Comparison of ENCODE assay signal across 20 mouse cellular contexts in genomic region chr3:51321141-51321540, GRCm38 (mm10). TPM values are rescaled to one million over a fixed set of nuclear protein-coding genes. Genes with fewer than 3 reads are reported as not detected.
DNase-seq lines count a peak whose midpoint lies in the region; ATAC-seq and TF ChIP-seq lines count a peak whose summit lies in the region.
"Had no signal": no experiment of that assay in that cellular context is flagged by ENCODE, and none has a peak within 500 bp of the region (broad histone marks: within the 10 kb centered on the region; RNA-seq: fewer than 3 reads in every experiment).

No protein-coding gene starts in this region.

- DNase-seq in heart, adult 11 months: peak; percentile 84
- DNase-seq in heart, embryonic 10.5 days (ENCODE audit: low spot score): peak; percentile 54
- DNase-seq in heart, adult 9 months (ENCODE audit: low spot score in 2 of 2): no peak
- DNase-seq: adrenal gland, adult 2 months; adrenal gland, adult 8-10 months; adrenal gland, postnatal 10 days; adrenal gland, postnatal 14 days; adrenal gland, postnatal 25 days; adrenal gland, postnatal 36 days; B cell, adult 2 months; cerebellum, adult 11 months; cerebellum, adult 11-12 months; cerebellum, adult 18-20 months had no signal

- peaks cover 3% of the 10 kb centered on the region; the same call in 1 of the 2 replicates for H3K4me1 ChIP-seq in heart, embryonic 11.5 days (ENCODE audit: control insufficient read depth, insufficient read depth, low read length)
- H3K4me1 ChIP-seq in heart, embryonic 10.5 days: peaks cover 7% of the 10 kb centered on the region
- no peaks in the 10 kb centered on the region for H3K4me1 ChIP-seq in intestine, embryonic 16.5 days (ENCODE audit: control insufficient read depth, insufficient read depth, low read length)
- no peaks in the 10 kb centered on the region for H3K4me1 ChIP-seq in intestine, postnatal 0 days (replicated peaks; ENCODE audit: control insufficient read depth, insufficient read depth, low read length)

- H3K9me3 ChIP-seq in heart, embryonic 11.5 days (replicated peaks; ENCODE audit: control insufficient read depth, low read length): no peaks in the 10 kb centered on the region
- no peaks in the 10 kb centered on the region for H3K9me3 ChIP-seq in heart, embryonic 10.5 days
- no peaks in the 10 kb centered on the region for H3K9me3 ChIP-seq in intestine, embryonic 16.5 days (ENCODE audit: control insufficient read depth, low read length)
- H3K9me3 ChIP-seq in intestine, postnatal 0 days (ENCODE audit: control insufficient read depth): no peaks in the 10 kb centered on the region

- no peak for TF ChIP-seq CTCF in intestine, postnatal 0 days (IDR thresholded peaks at IDR 0.05; ENCODE audit: low read depth)

- H3K36me3 ChIP-seq in heart, embryonic 11.5 days (ENCODE audit: control insufficient read depth, insufficient read depth, low read length): peaks cover 8% of the 10 kb centered on the region; the same call in 1 of the 2 replicates
- H3K36me3 ChIP-seq in heart, embryonic 10.5 days: peaks cover 59% of the 10 kb centered on the region
- H3K36me3 ChIP-seq in intestine, embryonic 16.5 days (ENCODE audit: control insufficient read depth, insufficient read depth, low read length): 0 out of 2 replicates have a peak, but pooled peaks cover 3% of the 10 kb centered on the region
- peaks cover 19% of the 10 kb centered on the region for H3K36me3 ChIP-seq in intestine, postnatal 0 days (ENCODE audit: control insufficient read depth, insufficient read depth)

- H3K9ac ChIP-seq in heart, embryonic 11.5 days (ENCODE audit: low read depth, low read length): no peak overlapping the region
- no peak overlapping the region for H3K9ac ChIP-seq in intestine, embryonic 16.5 days (ENCODE audit: low read depth, low read length)
- no peak overlapping the region for H3K9ac ChIP-seq in intestine, postnatal 0 days (ENCODE audit: low read depth, low read length)

- H3K27ac ChIP-seq in heart, embryonic 11.5 days (ENCODE audit: low read depth, low read length): no peak overlapping the region
- H3K27ac ChIP-seq in heart, embryonic 10.5 days: no peak overlapping the region
- H3K27ac ChIP-seq in intestine, embryonic 16.5 days (ENCODE audit: low read length): no peak overlapping the region
- H3K27ac ChIP-seq in intestine, postnatal 0 days (ENCODE audit: low read depth, low read length): no peak overlapping the region; the same call in 1 of the 2 replicates

- no peak overlapping the region for H3K4me2 ChIP-seq in heart, embryonic 11.5 days
- no peak overlapping the region for H3K4me2 ChIP-seq in intestine, embryonic 16.5 days (ENCODE audit: low read depth, low read length)
- no peak overlapping the region for H3K4me2 ChIP-seq in intestine, postnatal 0 days (replicated peaks; ENCODE audit: low read depth)

- WGBS in heart, embryonic 11.5 days (ENCODE audit: insufficient replicate concordance): 91% methylated on average over 5 of the region's 5 CpGs
- WGBS in heart, embryonic 10.5 days: 88% methylated on average over 5 of the region's 5 CpGs
- 83% methylated on average over 5 of the region's 5 CpGs for WGBS in intestine, embryonic 16.5 days
- 63% methylated on average over 5 of the region's 5 CpGs for WGBS in intestine, postnatal 0 days

- no peak overlapping the region for H3K4me3 ChIP-seq in heart, embryonic 11.5 days (ENCODE audit: low read depth, low read length)
- H3K4me3 ChIP-seq in heart, embryonic 10.5 days: no peak overlapping the region
- no peak overlapping the region for H3K4me3 ChIP-seq in intestine, embryonic 16.5 days (ENCODE audit: low read length)
- no peak overlapping the region for H3K4me3 ChIP-seq in intestine, postnatal 0 days (ENCODE audit: low read depth, low read length)

- H3K27me3 ChIP-seq in heart, embryonic 11.5 days (ENCODE audit: control insufficient read depth, insufficient read depth, low read length): no peaks in the 10 kb centered on the region
- H3K27me3 ChIP-seq in heart, embryonic 10.5 days (ENCODE audit: insufficient read depth, poor library complexity, severe bottlenecking): no peaks in the 10 kb centered on the region
- no peaks in the 10 kb centered on the region for H3K27me3 ChIP-seq in intestine, embryonic 16.5 days (replicated peaks; ENCODE audit: control insufficient read depth, insufficient read depth, low read length)
- H3K27me3 ChIP-seq in intestine, postnatal 0 days (replicated peaks; ENCODE audit: control insufficient read depth, insufficient read depth, low read length): no peaks in the 10 kb centered on the region
- H3K27me3 ChIP-seq: CH12.LX, Patski had no signal

- ATAC-seq in heart, embryonic 11.5 days (replicated peaks; ENCODE audit: insufficient number of reproducible peaks, low FRiP score, low TSS enrichment): no peak
- peak; percentile 48; the same call in 1 of the 2 replicates for ATAC-seq in intestine, embryonic 16.5 days
- ATAC-seq in intestine, postnatal 0 days: no peak
- ATAC-seq: activated CD4-positive, CD25-positive, alpha-beta regulatory T cell, adult 4 months; CD4-positive, CD25-positive, alpha-beta regulatory T cell, adult 4 months; Patski had no signal

RNA-seq across cellular contexts. Expression of gene Elf2, which starts 19.3 kb away (rescaled TPM):
- 44.5 and 48.2 TPM in 2 replicates for polyA plus RNA-seq in heart, embryonic 11.5 days (2014; fragmentation: Nextera tagmentation; extraction: Ambion mirVana)
- 40.1 and 43.5 TPM in 2 replicates for polyA plus RNA-seq in heart, embryonic 10.5 days (2016; fragmentation: Nextera tagmentation; extraction: Ambion mirVana)
- polyA plus RNA-seq in intestine, embryonic 16.5 days (2015; fragmentation: Nextera tagmentation; extraction: Ambion mirVana): 43.4 and 53.5 TPM in 2 replicates
- 38.6 and 40.7 TPM in 2 replicates for polyA plus RNA-seq in intestine, postnatal 0 days (2015; fragmentation: Nextera tagmentation; extraction: Ambion mirVana)

Comparison
In these comparisons a context has a peak if more than half of its experiments do, and no peak if none do; other contexts are left out.
1. DNase-seq: peak in heart, adult 11 months (single experiment) and heart, embryonic 10.5 days (single experiment); none in heart, adult 9 months (0 of 2).